Mouse (Mus musculus) erythroblast, embryonic 14.5 days (primary cell): ENCODE measurements around the gene Inhbe.

Source experiments
- GATA1 ChIP-seq: IDR thresholded peaks from 2 replicates; pipeline ENCODE4 v1.6.1; 2012; ENCODE audit warnings: low read length, inconsistent platforms, mixed read lengths
- TAL1 ChIP-seq: IDR thresholded peaks from 3 replicates; pipeline ENCODE4 v1.6.1; 2012; ENCODE audit warnings: low read length, inconsistent platforms, mixed read lengths

DNA sequence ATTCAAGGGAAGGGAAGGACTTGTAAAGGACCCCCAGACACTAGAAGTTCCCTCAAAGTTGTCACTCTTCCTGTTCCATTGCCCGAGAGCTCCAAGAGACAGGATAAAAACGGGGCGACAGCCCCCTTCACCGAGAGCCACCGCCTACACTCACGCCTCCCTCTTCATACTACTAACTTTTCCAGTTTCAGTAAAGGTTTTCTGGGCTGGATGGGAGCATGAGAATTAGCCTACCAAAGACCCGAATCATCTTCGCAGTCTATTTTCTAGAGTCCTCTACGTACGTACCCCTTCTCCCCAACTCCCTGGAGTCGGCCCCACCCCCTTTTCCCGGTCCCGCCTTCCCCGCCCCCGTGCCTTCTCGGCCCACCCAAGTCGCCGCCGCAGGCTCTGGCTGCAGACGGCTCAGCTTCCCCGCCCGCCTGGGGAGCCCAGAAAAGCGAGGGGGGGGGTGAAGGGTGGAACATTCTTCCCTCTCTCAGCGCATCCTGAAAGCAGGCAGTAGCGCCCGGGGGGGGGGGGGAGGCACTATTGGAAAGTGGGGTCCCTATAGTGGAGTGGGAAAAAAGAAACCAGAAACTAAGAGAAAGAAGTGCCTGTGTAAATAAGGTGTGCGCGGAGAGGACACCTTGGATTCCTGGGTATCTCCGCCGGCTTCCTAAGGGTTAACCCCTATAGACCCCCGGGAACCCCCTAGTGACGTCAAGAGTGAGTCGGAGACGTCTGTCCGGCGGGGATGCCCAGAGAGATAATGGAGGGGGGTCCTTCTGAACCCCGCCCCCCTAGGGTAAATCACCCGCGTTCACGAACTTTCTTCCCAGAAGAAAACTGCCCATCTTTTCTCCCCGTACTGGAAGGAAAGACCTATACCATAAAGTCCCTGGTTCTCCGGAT, 14.3 kb downstream of the Inhbe start:
- TF ChIP-seq TAL1, result no peak
- TF ChIP-seq GATA1, result no peak
